Mouse (Mus musculus) Muller cell, postnatal 12 days (primary cell): ENCODE measurements around the gene Gm12216.

Experiments
- DNase-seq: peaks from one replicate; pipeline ENCODE4 v3.0.0-alpha.2; 2015; ENCODE audit errors: inconsistent ontology term

Gm12216 gene

GRCm38 (mm10) chr11:53747985-53748384 is 111.1 kb downstream of the Gm12216 start:
- DNase-seq: no peak

- no peak for DNase-seq
Observed at GRCm38 (mm10) chr11:53745260-53745659, 113.8 kb downstream of the Gm12216 start.

- DNase-seq: peak; percentile 79
Observed at GRCm38 (mm10) chr11:53742353-53742752, 116.7 kb downstream of the Gm12216 start.

GRCm38 (mm10) chr11:53737573-53737946 is 121.5 kb downstream of the Gm12216 start:
- DNase-seq: peak; percentile 58

- peak; percentile 73 for DNase-seq
Observed at GRCm38 (mm10) chr11:53736771-53737572, 122.1 kb downstream of the Gm12216 start.

- peak; percentile 58 for DNase-seq
Observed at GRCm38 (mm10) chr11:53735682-53736245, 123.3 kb downstream of the Gm12216 start.

- DNase-seq: no peak
Observed at GRCm38 (mm10) chr11:53734970-53735681, 123.9 kb downstream of the Gm12216 start.

- DNase-seq: no peak
Observed at GRCm38 (mm10) chr11:53734431-53734830, 124.6 kb downstream of the Gm12216 start.

GRCm38 (mm10) chr11:53733824-53734223 is 125.2 kb downstream of the Gm12216 start:
- no peak for DNase-seq
